Mouse (Mus musculus) heart, postnatal 0 days (tissue): ENCODE measurements around the gene Scn1b. TPM values are rescaled to one million over a fixed set of nuclear protein-coding genes. Genes with fewer than 3 reads are reported as not detected.

ENCODE experiments used
- ATAC-seq: fragments of 200-750 bp; cut with Nextera tagmentation; 2 replicates; pipeline ENCODE4 v1.8.0; 2017; ENCODE audit warnings: low read depth, moderate number of reproducible peaks, moderate library complexity; ENCODE audit not compliant: insufficient read depth
- DNase-seq: peaks from one replicate; pipeline ENCODE4 v3.0.0-alpha.2; 2016; ENCODE audit warnings: low spot score
- H3K27ac ChIP-seq: fragments of 300-500 bp; sonication (generic); 2 replicates; pipeline ENCODE4 v1.5.1; 2014; ENCODE audit warnings: low read depth, mild to moderate bottlenecking
- H3K27me3 ChIP-seq: fragments of 300-500 bp; sonication (generic); 2 replicates; pipeline ENCODE4 v1.6.1; 2014; ENCODE audit warnings: low read length, mixed read lengths; ENCODE audit not compliant: control insufficient read depth, insufficient read depth
- H3K36me3 ChIP-seq: fragments of 300-500 bp; sonication (generic); replicated peaks from 2 replicates; pipeline ENCODE4 v1.6.1; 2014; ENCODE audit warnings: low read length, mixed read lengths; ENCODE audit not compliant: control insufficient read depth, insufficient read depth
- H3K4me1 ChIP-seq: fragments of 300-500 bp; sonication (generic); 2 replicates; pipeline ENCODE4 v1.6.1; 2014; ENCODE audit warnings: antibody characterized with exemption; ENCODE audit not compliant: control insufficient read depth, insufficient read depth
- H3K4me2 ChIP-seq: fragments of 300-500 bp; sonication (generic); 2 replicates; pipeline ENCODE4 v1.6.1; 2014; ENCODE audit warnings: low read depth, mild to moderate bottlenecking, low read length, moderate library complexity
- H3K4me3 ChIP-seq: fragments of 300-500 bp; sonication (generic); 2 replicates; pipeline ENCODE4 v1.5.1; 2014; ENCODE audit warnings: low read depth, low read length
- H3K9ac ChIP-seq: fragments of 300-500 bp; sonication (generic); replicated peaks from 2 replicates; pipeline ENCODE4 v1.6.1; 2014; ENCODE audit warnings: low read depth, low read length, mixed read lengths
- H3K9me3 ChIP-seq: fragments of 300-500 bp; sonication (generic); replicated peaks from 2 replicates; pipeline ENCODE4 v1.6.1; 2016; ENCODE audit warnings: low read length; ENCODE audit not compliant: control insufficient read depth
- CTCF ChIP-seq: IDR thresholded peaks from 2 replicates; pipeline ENCODE4 v1.5.1; 2016; ENCODE audit warnings: antibody characterized with exemption, control low read depth, low read depth
- EP300 ChIP-seq: IDR thresholded peaks from 2 replicates; pipeline ENCODE4 v1.6.1; 2016; ENCODE audit warnings: antibody characterized with exemption, low read depth
- WGBS: fragments of 180-500 bp; shearing (Covaris S2); extraction: QIAGEN DNeasy Blood & Tissue Kit; methylation state at CpG from one replicate; pipeline ENCODE4 v1.1.7; 2014; 5-methylcytosine and 5-hydroxymethylcytosine counted together
- polyA plus RNA-seq: library from polyadenylated mRNA; unstranded; fragments of >200 nt; fragmentation: Nextera tagmentation; extraction: Ambion mirVana; gene quantifications from 2 replicates; pipeline ENCODE4 v1.2.1, GENCODE M21; 2015
- total RNA-seq: library from RNA; depleted of rRNA; stranded (reverse); fragments of >200 nt; gene quantifications from 2 replicates; pipeline ENCODE4 v1.2.3, GENCODE M21; 2014; ENCODE audit warnings: low replicate concordance

The Scn1b gene
- total and polyA plus RNA-seq, 2 experiments from 2014 or later = 4.2 to 4.7 TPM

- no peaks in the 10 kb centered on the region for H3K36me3 ChIP-seq
- DNase-seq (peak; percentile 18), ATAC-seq (peak; percentile 20; the same call in 1 of the 2 replicates)
- no peak overlapping the region for H3K9ac ChIP-seq
- H3K27ac ChIP-seq = peak overlapping the region; percentile 46
- H3K4me1 ChIP-seq = peaks cover 11% of the 10 kb centered on the region
- 21% methylated on average over 7 of the region's 7 CpGs for WGBS
- H3K9me3 ChIP-seq = no peaks in the 10 kb centered on the region
- no peak overlapping the region for H3K4me3 ChIP-seq
- H3K27me3 ChIP-seq = 0 out of 2 replicates have a peak, but pooled peaks cover 2% of the 10 kb centered on the region
- H3K4me2 ChIP-seq = no peak overlapping the region
- TF ChIP-seq CTCF = no peak
- no peak for TF ChIP-seq EP300
Observed at GRCm38 (mm10) chr7:31118486-31118885, 8.3 kb downstream of the Scn1b start.

GRCm38 (mm10) chr7:31117465-31117864 lies 9.3 kb downstream of the Scn1b start:
- no peak for TF ChIP-seq CTCF
- TF ChIP-seq EP300 = no peak
- 84% methylated on average over 11 of the region's 11 CpGs for WGBS
- Histone ChIP-seq H3K27ac (no peak overlapping the region), H3K36me3 (no peaks in the 10 kb centered on the region), H3K4me3 (no peak overlapping the region), H3K4me1 (peaks cover 11% of the 10 kb centered on the region), H3K4me2 (no peak overlapping the region), H3K27me3 (no peaks in the 10 kb centered on the region), H3K9ac (no peak overlapping the region), H3K9me3 (no peaks in the 10 kb centered on the region)
- no peak for DNase-seq
- ATAC-seq = no peak

GRCm38 (mm10) chr7:31116721-31117145 lies 10.1 kb downstream of the Scn1b start:
- 65% methylated on average over 15 of the region's 16 CpGs for WGBS
- no peak overlapping the region for H3K9ac ChIP-seq
- TF ChIP-seq CTCF = no peak
- TF ChIP-seq EP300 = no peak
- ATAC-seq = no peak
- H3K27me3 ChIP-seq = no peaks in the 10 kb centered on the region
- H3K4me3 ChIP-seq = no peak overlapping the region
- no peak overlapping the region for H3K27ac ChIP-seq
- H3K9me3 ChIP-seq = no peaks in the 10 kb centered on the region
- no peak overlapping the region for H3K4me2 ChIP-seq
- H3K4me1 ChIP-seq = peaks cover 11% of the 10 kb centered on the region
- no peak for DNase-seq
- H3K36me3 ChIP-seq = no peaks in the 10 kb centered on the region

- H3K4me1 ChIP-seq = peaks cover 11% of the 10 kb centered on the region
- WGBS = 15% methylated on average over 17 of the region's 17 CpGs
- H3K9ac ChIP-seq = 0 out of 2 replicates have a peak overlapping the region, but pooled peaks have one; percentile 40
- H3K4me3 ChIP-seq = no peak overlapping the region
- H3K27ac ChIP-seq = peak overlapping the region; percentile 81
- no peaks in the 10 kb centered on the region for H3K9me3 ChIP-seq
- TF ChIP-seq EP300 = peak; percentile 76
- TF ChIP-seq CTCF = no peak
- DNase-seq (peak; percentile 77), ATAC-seq (peak; percentile 87)
- no peaks in the 10 kb centered on the region for H3K27me3 ChIP-seq
- no peaks in the 10 kb centered on the region for H3K36me3 ChIP-seq
- H3K4me2 ChIP-seq = 0 out of 2 replicates have a peak overlapping the region, but pooled peaks have one; percentile 10
Observed at GRCm38 (mm10) chr7:31115587-31116043, 11.2 kb downstream of the Scn1b start.

GRCm38 (mm10) chr7:31115182-31115581 lies 11.6 kb downstream of the Scn1b start, which contains the start of gene Hpn:
TSS of gene Hpn (minus strand) at chr7:31115290.
- no peaks in the 10 kb centered on the region for H3K36me3 ChIP-seq
- no peak for TF ChIP-seq CTCF
- TF ChIP-seq EP300 = no peak
- H3K9me3 ChIP-seq = no peaks in the 10 kb centered on the region
- H3K27ac ChIP-seq = peak within 1 kb of the TSS; percentile 81
- no peak within 1 kb of the TSS for H3K4me3 ChIP-seq
- peak within 1 kb of the TSS; percentile 40; the same call in 1 of the 2 replicates for H3K9ac ChIP-seq
- 26% methylated on average over 11 of the region's 15 CpGs for WGBS
- H3K4me2 ChIP-seq = 0 out of 2 replicates have a peak within 1 kb of the TSS, but pooled peaks have one; percentile 10
- no peaks in the 10 kb centered on the region for H3K27me3 ChIP-seq
- DNase-seq (no peak), ATAC-seq (peak; percentile 18)
- H3K4me1 ChIP-seq = peaks cover 11% of the 10 kb centered on the region

- ATAC-seq = no peak
- no peak overlapping the region for H3K4me2 ChIP-seq
- H3K4me3 ChIP-seq = no peak overlapping the region
Observed at GRCm38 (mm10) chr7:31114646-31115045, 12.2 kb downstream of the Scn1b start.

More at GRCm38 (mm10) chr7:31114646-31115045, 12.2 kb downstream of the Scn1b start:
- WGBS = 76% methylated on average over 10 of the region's 10 CpGs
- DNase-seq = no peak
- no peak overlapping the region for H3K9ac ChIP-seq
- H3K9me3 ChIP-seq = no peaks in the 10 kb centered on the region
- H3K36me3 ChIP-seq = no peaks in the 10 kb centered on the region
- peaks cover 11% of the 10 kb centered on the region for H3K4me1 ChIP-seq
- no peaks in the 10 kb centered on the region for H3K27me3 ChIP-seq
- TF ChIP-seq EP300 = no peak
- no peak for TF ChIP-seq CTCF
- no peak overlapping the region; the same call in 1 of the 2 replicates for H3K27ac ChIP-seq
